Mouse (Mus musculus) ZHBTc4 (cell line): ENCODE measurements around the gene Adgrl3.

ENCODE experiments used
- DNase-seq: peaks from one replicate; pipeline ENCODE4 v3.0.0-alpha.2; 2011; ENCODE audit warnings: low read depth, low spot score

Gene Adgrl3

DNA sequence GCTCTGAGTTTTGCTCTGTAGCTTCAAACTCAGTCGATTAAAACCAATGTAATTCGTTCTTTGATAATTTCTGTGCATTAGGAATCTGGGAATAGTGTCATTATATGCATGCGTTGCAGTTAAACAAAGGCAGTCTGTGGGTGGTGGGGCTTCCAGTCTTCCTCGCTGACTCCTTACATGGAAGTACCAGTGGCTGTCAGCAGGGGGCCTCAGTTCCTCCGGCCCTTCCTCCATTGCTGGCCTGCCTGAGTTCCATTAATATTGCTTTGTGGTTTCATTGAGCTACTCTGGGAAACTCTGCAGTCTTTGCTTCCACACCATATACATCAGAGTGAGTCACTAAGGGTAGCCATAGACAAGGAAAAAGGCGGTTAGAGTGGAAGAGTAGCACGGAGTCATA is 356.1 kb downstream of the Adgrl3 start:
- DNase-seq, result peak; percentile 54

DNA sequence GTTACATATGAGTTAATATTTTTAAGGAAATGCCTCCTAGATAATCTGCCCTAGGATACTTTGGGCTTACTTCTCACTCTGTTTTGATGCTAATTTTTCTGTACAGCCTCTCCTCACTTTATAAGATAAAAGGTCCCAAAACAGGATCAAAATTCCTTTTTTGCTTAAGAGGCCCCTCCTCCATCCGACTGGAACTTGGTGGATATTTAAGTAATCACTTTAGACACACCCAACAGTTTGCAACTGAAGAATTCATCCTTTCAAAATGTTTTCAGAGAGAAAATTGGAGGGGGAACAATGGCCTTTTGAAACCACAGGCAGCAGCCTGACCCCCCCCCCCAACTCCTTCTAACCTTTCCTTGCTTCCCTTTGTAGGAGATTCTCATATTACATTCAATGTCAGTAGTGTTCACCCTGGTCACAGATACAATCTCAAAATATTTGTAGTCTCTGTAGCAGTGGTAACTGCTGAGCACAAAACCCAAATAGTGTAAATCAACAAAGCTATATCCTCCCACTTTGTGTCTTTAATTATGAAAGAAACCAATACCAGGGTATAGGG is 385.7 kb downstream of the Adgrl3 start:
- DNase-seq, result no peak

DNA sequence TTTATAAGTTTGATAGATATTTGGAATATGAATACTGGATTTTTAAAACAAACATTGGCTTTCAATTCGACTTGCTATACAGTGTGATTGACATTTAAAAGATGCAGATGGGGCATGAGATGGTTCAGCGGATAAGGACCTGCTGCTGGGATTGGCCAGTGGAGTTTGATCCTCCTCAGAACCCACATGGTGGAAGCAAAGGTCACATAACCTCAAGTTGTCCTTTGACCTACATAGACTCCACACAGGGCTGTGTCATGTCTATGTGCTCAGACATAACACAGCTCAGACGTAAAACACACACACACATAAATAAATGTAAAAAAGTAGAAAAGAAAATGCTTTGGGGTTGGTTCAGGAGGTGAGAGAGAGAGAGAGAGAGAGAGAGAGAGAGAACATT is 397.4 kb downstream of the Adgrl3 start:
- no peak for DNase-seq

DNA sequence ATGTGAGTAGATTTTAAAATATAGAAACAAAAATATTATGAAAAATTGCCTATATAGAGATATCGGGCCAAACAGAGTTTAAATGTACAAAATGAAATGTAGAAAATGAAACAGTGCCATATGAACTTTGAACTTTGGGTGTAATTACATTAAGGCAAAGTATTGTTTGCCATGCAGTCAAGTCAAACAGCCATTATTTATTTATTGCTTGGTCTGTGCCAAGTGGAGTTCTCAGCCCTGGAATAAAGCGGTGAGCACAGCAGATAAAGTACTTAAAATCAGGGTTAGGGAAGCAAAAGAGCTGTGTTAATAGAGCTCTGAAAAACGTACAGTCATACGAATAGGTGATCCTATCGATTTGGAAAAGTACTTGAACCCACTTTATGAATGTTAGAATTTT is 407.5 kb downstream of the Adgrl3 start:
- DNase-seq, result no peak

DNA sequence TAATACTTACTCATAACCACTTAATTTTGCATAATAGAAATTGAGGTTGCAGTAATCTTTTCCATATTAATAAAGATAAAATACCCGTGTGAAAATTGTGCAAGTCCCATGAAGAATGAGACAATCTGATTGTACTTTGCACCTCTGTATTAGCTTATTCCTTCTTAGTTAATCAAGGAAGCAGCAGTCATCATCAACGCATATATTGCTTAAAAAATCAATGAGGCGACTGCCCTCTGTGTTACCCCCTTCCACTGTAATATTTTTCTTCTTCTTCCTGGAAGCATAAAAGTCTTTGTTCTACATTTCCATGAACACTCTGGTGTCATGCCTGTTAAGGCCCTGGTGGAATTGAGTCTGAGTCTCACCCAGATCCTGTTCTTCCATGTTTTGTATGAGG is 416.4 kb downstream of the Adgrl3 start:
- no peak for DNase-seq

DNA sequence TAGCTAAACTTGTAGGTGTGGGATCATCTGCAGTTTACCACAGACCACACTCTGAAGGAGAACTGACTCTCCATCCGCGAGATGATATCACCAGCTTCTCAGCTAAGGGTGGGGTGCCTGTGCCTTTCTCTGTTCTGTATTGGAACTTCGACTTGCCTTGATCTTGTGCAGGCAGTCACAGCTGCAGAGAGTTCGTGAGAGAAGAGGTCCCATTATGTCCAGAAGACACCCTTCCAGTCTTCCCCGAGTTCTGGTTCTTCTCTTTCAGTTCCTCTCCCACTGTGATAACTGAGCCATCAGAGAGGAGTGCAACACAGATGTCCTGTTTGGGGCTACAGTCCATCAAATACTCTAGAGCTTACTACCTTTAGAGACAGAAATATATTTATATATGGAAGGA is 422.2 kb downstream of the Adgrl3 start:
- DNase-seq, result no peak

DNA sequence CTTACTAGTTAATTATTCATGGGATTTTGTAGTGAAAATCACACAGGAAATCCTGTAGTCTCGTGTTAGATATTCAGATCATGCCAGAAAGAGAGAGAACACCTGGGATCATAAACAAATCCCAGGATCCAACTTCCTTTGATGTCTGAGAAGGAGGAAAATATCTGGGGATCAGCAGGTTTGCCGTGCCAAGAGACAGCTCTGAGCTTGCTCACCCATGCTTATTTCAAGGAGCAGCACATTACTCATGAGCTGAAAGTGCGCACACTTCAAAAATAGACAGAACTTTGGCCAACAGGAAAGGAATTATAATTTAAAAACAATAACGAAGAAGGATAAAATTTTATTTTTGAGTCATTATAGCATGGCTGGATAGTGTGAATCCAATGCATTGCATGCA is 446.0 kb downstream of the Adgrl3 start:
- DNase-seq, result no peak

DNA sequence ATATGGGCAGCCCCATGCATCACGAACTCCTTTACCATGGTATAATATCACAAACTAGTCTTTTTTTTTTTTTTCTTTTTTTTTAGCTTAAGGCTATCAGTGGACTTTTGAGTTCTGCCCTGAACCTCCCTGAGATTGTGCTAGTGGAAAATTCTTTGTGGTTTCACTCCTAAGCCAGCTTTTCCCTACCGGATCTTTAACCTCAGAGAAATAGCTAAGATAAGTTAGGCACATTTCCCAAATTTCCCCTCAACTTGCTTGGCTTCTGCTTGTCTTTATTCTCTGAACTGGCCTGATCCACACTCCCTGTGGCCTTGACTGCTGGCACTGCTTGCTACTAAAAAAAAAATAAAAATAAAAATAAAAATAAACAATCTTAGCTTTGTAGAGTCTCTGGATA is 454.7 kb downstream of the Adgrl3 start:
- no peak for DNase-seq

DNA sequence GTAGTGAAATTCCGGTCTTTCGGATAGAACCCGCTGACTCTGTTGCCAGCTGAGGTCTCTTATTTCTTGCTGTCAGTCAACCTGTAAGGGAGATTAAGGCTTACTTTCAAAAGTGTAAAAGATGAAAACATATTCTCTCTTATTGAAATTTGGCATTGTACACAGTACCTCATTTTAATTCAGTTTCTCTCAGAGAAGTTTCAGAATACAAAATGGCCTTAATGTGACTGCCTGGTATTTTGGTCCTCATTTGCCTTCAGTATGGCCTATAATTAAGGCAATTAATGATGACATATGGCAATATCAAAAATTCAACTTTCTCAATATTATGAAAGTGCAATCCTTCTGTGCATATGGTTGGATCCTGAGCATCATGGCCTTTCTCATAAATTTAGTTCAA is 455.5 kb downstream of the Adgrl3 start:
- no peak for DNase-seq

DNA sequence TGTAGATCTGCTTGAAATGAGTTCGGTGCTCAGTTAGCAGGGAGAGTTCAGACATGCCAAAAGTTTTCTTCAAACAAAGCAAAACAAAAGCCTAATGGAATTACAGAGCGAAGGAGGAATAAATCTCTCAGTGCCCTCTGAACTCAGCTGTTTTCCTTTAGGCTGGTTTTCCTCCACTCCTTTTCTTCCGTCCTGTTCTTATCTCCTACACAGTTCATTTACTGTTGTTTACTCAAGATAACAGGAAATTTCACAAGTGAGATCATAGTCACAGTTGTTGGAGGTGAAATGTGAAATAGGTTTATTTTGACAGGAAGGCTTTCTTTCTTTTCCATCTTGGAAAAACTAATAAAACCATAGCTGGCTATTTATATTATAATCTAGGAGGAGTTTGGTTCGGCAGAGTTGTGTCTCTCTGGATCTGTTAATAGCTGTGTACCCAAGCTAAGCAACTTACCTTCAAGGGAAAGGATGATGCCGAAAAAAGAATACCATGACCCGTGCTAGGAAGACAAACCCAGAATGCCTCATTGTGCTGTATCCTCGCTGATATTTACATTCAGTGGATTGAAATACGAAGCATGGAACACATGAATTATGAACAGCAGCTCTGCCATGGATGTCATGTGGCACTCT is 456.2 kb downstream of the Adgrl3 start:
- DNase-seq, result no peak

DNA sequence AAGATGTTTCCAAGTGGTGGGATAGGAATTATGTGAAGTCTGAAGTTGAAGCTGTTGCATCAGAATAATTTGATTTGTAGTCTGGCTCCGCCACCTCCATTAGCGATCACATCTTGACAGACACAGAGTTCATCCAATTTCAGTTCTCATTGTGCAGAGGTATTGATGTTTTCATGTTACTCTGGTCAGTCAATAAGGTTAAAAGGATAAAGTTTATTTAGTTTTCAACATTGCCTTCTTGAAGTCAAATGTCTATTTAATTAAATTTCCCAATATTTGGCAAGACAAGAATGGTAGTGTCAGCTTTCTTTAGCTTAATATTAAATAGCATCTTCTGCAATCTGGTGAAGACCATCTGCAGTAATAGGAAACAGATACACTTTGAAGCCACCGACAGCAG is 461.0 kb downstream of the Adgrl3 start:
- no peak for DNase-seq

DNA sequence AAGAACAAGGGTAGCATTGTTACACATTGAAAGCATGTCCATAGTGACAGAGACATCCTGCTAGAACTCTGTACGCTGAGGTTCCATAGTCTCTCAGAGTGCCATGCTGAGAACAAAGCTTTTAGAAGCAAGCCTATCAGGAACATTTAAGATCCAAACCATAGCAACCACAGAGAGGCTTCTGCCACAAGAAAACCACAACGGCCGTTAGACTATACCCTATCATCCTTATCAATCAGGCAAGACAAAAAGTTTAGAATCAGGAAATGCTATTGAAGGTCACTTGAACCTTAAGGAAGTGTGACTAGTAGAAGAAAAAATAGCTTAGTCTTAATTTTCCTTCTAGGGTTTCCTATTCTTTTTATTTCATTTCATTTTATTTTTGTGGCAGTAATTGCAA is 464.0 kb downstream of the Adgrl3 start:
- no peak for DNase-seq

DNA sequence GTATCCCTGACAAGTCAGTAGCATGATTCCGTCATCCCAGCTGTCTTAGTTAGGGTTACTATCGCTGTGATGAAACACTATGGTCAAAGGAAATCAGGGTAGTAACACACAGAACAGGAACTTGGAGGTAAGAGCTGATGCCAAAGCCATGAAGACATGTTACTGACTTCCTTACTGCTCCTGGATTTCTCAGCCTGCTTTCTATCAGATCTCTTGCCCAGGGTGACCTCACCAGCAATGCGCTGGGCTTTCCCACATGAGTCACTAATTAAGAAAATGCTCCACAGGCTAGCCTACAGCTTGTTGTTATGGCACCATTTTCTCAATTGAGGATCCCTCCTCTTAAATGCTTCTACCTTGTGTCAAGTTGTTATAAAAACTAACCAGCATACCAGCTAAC is 481.1 kb downstream of the Adgrl3 start:
- no peak for DNase-seq

DNA sequence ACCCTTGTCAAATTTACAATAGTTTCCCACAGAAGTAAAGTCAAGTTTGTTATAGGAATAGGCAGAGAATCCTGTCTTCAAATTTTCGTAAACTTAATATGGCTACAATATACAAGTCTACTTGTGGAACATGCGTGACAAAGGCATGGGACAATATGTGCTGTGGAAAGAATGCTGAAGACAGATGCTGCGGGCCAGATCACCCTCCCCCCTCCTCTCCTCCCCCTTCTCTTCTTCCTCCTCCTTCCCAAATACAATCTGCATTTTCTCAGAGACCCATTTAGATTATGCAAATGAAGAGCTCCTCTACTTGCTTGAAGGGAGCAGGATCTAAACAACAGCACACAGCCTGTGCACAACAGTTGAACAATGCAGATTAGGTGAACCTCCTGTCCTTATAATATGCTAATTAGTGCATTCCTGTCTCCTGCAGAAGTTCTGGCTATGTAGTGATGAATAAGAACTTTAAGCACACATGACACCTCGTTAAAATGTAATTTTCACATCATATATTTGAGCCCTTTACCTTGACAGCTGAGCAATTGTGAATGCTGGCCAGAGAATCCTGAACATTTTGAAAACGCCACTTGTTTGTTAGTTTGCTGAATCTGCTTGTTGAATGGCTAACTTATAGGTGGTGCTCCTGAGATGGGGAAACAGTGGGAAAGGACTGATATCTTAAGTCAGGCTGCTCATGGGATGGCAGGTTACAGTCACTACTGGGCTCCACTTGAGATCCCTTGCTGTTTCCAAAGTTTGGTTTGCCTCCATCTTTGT is 499.0 kb downstream of the Adgrl3 start:
- peak; percentile 29 for DNase-seq

DNA sequence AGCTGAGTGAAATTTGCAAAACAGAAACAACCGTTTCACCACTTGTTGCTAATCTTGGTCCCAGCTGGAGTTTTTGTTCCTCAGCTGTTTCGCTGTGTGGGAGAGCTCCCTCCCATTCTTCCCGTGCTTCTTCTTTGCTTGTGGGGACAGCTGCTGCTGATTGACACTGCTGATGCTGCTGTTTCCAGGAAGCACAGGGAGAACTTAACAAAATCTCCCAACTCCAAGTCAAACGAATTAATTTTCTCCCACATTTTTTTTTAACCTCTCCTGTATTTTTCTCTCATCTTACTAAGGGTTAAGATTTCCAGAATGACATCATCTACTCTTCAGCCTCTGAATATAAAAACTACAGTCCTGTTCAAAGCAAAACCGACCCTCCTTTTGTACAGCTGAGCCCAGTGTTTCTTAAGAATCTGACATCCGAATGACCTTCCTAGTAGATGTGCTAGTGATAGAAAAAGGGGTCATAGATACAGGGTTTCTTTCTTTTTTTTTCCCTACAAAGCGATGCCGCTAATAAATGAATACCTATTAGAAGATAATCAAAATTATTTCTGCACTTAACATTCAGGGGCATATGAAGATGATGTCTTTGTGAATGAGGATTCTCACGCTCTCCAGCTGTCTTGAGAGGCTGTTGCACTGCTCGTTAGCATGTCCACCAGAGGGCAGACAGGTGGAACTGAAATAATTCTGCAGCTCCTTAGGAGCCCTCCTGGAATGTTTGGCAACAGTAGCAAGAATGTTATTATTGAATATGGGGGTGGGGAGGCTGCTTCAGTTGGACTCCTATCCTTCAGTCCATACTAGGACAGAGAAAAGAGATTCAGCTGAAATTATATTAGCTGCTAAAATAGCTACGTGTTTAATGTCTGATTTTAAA is 499.8 kb downstream of the Adgrl3 start:
- DNase-seq, result peak; percentile 71

DNA sequence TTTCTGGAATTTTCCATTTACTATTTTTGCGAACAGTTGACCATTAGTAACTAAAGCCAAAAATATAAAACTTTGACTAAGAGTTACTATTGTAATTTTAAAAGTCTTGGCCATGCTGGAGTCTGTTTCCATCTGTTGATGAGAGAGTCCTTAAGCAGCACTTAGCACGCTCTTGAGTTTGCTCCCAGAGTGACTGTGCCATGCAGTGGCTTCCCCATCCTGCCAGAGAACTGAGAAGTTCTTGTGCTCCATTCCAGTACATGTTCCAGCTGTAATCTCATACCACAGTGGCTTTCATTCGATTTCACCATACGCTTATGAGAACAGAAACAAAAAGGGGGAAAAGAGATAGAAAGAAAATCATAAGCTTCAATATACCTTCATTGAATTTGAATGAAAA is 502.8 kb downstream of the Adgrl3 start:
- DNase-seq, result no peak

DNA sequence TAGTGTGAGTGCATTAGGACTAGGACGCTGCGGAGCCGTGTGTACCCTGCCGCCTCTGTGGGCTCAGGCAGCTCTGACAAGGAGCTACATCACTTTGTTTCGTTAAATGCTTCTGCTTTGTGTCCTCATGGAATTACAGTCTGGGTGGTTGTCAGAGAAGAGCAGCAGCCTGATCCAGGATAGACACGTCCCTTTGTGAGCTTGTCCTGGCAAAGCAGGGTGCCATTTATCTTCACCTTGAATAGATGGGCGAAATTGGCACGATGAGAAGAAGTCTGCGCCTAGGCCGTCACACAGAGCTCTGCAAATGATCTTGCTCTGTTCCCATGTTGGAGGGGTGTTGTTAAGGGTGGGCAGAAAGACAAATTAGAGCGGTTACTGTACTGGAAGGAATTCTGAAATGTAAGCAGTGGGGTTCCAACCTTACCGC is 504.6 kb downstream of the Adgrl3 start:
- peak; percentile 4 for DNase-seq

DNA sequence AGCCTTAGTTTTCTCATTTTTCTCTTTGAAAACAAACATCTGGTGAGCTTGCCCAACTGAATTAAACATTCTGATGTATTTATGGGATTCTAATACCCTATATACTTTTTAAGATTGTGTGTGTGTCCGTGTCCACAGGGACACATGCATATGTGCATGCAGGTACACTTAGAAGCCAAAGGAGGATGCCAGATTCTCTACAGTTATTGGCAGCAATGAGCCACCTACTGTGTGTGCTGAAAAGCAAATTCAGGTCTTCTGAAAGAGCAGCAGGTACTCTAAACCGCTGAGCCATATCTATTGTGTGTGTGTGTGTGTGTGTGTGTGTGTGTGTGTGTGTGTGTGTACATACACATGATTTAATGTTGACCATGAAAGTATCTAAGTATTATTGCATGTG is 505.4 kb downstream of the Adgrl3 start:
- DNase-seq, result no peak

DNA sequence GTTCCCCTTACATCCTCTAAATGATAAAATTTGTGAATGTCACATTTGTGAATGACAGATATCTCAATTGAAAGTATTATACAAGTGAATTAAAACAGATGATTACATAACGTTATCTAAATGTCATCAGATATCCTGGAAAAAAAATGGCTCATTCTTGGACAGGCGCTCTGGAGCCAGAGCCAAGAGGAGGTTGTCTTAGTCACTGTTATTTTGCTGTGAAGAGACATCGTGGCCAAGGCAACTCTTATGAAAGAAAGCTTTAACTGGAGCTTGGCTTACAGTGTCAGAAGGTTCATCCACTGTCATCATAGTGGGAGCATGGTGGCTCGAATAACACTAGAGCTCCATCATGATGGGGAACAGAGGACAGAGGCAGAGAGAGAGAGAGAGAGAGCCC is 511.7 kb downstream of the Adgrl3 start:
- no peak for DNase-seq

DNA sequence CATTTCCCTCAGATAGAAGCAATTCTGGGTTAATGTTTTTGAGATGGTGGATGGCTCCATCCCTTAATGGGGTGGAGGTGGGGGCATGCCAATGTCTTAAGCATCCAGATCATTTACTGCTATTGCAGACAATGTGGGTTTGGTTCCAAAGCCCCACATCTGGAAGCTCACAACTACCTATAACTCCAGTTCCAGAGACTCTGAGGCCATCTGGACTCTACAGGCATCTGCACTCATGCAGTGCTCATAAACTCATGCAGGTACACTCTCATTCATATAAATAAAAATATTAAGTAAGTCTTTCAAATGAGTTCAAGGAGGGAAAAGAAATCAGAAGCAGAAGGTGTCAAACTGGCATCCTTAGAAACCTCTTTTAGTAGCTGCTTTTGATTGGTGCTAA is 530.3 kb downstream of the Adgrl3 start:
- DNase-seq, result no peak

DNA sequence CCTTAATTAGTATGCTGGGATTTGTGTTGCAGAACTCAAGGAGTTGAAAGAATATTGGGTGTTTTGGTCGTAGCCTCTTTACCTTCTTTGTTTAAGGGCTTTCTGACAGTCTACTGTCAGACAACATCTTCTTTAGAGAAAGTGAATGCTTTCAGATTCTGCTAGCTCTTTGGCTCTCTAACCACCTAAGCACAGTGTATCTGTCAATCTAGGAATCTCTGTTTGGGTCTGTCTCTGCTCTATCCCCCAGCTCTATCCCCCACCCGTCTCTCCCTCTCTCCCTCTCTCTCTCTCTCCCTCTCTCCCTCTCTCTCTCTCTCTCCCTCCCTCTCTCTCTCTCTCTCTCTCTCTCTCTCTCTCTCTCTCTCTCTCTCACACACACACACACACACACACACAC is 535.2 kb downstream of the Adgrl3 start:
- DNase-seq, result peak; percentile 28

DNA sequence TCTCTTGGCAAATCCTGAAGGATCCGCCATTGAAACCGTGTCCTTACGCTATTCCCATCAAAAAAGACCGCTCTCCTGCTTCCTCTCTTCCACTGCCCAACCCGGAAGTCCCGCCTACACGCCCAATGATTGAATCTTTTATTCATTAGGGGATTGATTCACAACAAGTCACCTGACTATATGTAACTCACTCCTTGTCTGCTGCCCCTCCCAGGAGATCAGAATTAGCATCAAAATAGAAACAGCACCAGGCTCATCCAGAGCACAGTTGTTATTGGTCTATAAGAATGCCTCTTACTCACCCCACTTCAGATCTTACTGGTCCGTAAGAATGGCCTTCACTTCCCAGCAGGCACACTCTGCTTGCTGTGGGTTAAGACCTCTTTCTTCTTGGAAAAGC is 536.1 kb downstream of the Adgrl3 start:
- peak; percentile 96 for DNase-seq
